Mouse (Mus musculus) liver, postnatal 0 days (tissue): ENCODE results near the gene Leng9. TPM values are rescaled to one million over a fixed set of nuclear protein-coding genes. Genes with fewer than 3 reads are reported as not detected.

Experiments
- ATAC-seq: fragments of 200-750 bp; cut with Nextera tagmentation; 2 replicates; pipeline ENCODE4 v1.8.0; 2017; ENCODE audit warnings: mild to moderate bottlenecking, moderate library complexity
- DNase-seq: peaks from one replicate; pipeline ENCODE4 v3.0.0-alpha.2; 2016
- H3K27ac ChIP-seq: fragments of 300-500 bp; sonication (generic); 2 replicates; pipeline ENCODE4 v1.5.1; 2014; ENCODE audit warnings: antibody characterized with exemption, moderate library complexity, mild to moderate bottlenecking, low read depth
- H3K27me3 ChIP-seq: fragments of 300-500 bp; sonication (generic); 2 replicates; pipeline ENCODE4 v1.6.1; 2014; ENCODE audit warnings: low read length, control low read depth, mixed read lengths; ENCODE audit not compliant: insufficient read depth
- H3K36me3 ChIP-seq: fragments of 300-500 bp; sonication (generic); replicated peaks from 2 replicates; pipeline ENCODE4 v1.6.1; 2014; ENCODE audit warnings: mild to moderate bottlenecking, control low read depth, low read length, moderate library complexity, mixed read lengths; ENCODE audit not compliant: insufficient read depth
- H3K4me1 ChIP-seq: fragments of 300-500 bp; sonication (generic); 2 replicates; pipeline ENCODE4 v1.6.1; 2014; ENCODE audit warnings: antibody characterized with exemption, mild to moderate bottlenecking, control low read depth; ENCODE audit not compliant: insufficient read depth
- H3K4me2 ChIP-seq: fragments of 300-500 bp; sonication (generic); 2 replicates; pipeline ENCODE4 v1.6.1; 2014; ENCODE audit warnings: low read depth, mild to moderate bottlenecking, low read length, moderate library complexity, mixed read lengths
- H3K4me3 ChIP-seq: fragments of 300-500 bp; sonication (generic); 2 replicates; pipeline ENCODE4 v1.5.1; 2014; ENCODE audit warnings: low read depth, low read length
- H3K9ac ChIP-seq: fragments of 300-500 bp; sonication (generic); replicated peaks from 2 replicates; pipeline ENCODE4 v1.6.1; 2014; ENCODE audit warnings: mild to moderate bottlenecking, moderate library complexity
- H3K9me3 ChIP-seq: fragments of 300-500 bp; sonication (generic); 2 replicates; pipeline ENCODE4 v1.6.1; 2016; ENCODE audit warnings: mild to moderate bottlenecking, control low read depth, low read length, mixed read lengths
- CTCF ChIP-seq: sonication (generic); IDR thresholded peaks from 2 replicates; pipeline ENCODE4 v1.5.1; 2016; ENCODE audit warnings: antibody characterized with exemption, low read depth
- EP300 ChIP-seq: IDR thresholded peaks from 2 replicates; pipeline ENCODE4 v1.6.1; 2016; ENCODE audit warnings: antibody characterized with exemption, low read depth, mild to moderate bottlenecking
- whole genome bisulfite sequencing: fragments of 180-500 bp; shearing (Covaris S2); extraction: QIAGEN DNeasy Blood & Tissue Kit; methylation state at CpG from one replicate; pipeline ENCODE4 v1.1.7; 2014; ENCODE audit not compliant: insufficient replicate concordance; 5-methylcytosine and 5-hydroxymethylcytosine counted together
- polyA plus RNA-seq: library from polyadenylated mRNA; unstranded; fragments of >200 nt; fragmentation: Nextera tagmentation; extraction: Ambion mirVana; gene quantifications from 2 replicates; pipeline ENCODE4 v1.2.1, GENCODE M21; 2015

Gene Leng9
- polyA plus RNA-seq, 1 experiment from 2014 or later, result 2.8 TPM

DNA sequence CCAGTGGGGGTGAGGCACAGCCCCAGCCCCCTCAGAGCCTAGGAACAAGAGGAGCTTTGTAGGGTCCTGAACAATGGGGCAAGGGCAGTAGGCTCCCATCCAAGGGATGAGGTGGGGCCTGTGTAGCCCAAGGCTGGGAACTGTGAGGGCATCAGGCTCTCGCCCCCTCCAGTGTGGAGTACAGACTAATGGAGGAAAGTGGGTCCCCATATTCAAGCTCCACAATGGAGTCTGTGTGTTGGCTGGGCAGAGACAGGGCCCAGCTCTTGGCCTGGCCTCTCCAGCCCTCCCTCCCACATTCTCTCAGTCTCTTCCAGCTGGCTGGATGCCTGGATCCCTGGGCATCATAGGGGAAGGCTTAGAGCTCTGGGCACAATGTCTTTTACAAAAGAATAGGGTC, 26.4 kb downstream of the Leng9 start:
- H3K4me2 ChIP-seq, result no peak overlapping the region
- no peak overlapping the region for H3K4me3 ChIP-seq
- no peaks in the 10 kb centered on the region for H3K9me3 ChIP-seq
- H3K36me3 ChIP-seq, result no peaks in the 10 kb centered on the region
- WGBS, result 67% methylated on average over 1 of the region's 1 CpGs
- ATAC-seq (no peak), DNase-seq (no peak)
- H3K27ac ChIP-seq, result no peak overlapping the region
- TF ChIP-seq EP300, result no peak
- TF ChIP-seq CTCF, result no peak
- H3K27me3 ChIP-seq, result peaks cover 18% of the 10 kb centered on the region
- no peak overlapping the region for H3K9ac ChIP-seq
- peaks cover 4% of the 10 kb centered on the region; the same call in 1 of the 2 replicates for H3K4me1 ChIP-seq

DNA sequence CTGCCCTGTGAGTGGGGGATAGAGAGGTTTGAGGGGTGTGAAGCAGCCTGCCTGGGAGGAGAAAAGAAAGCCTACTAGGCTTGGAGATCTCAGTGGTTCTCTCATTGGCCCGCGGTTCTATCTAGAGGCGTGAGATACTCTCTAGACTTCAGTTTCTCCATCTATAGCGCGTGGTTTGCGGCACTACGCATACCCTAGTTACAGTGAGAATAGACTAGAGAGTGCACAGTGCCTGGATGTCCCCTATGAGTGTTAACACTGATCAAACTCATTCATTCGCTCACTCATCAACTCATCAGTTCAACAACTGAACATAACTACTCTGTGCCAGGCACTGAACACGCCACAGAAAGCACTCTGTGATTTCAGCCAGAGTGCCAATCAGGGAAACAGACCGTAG, 27.4 kb downstream of the Leng9 start:
- H3K36me3 ChIP-seq, result no peaks in the 10 kb centered on the region
- TF ChIP-seq EP300, result no peak
- no peak for TF ChIP-seq CTCF
- H3K4me3 ChIP-seq, result no peak overlapping the region
- no peaks in the 10 kb centered on the region for H3K9me3 ChIP-seq
- no peak overlapping the region for H3K9ac ChIP-seq
- 80% methylated on average over 10 of the region's 10 CpGs for WGBS
- ATAC-seq (no peak), DNase-seq (no peak)
- H3K4me2 ChIP-seq, result no peak overlapping the region
- peaks cover 4% of the 10 kb centered on the region; the same call in 1 of the 2 replicates for H3K4me1 ChIP-seq
- H3K27me3 ChIP-seq, result peaks cover 21% of the 10 kb centered on the region
- H3K27ac ChIP-seq, result no peak overlapping the region

- no peak overlapping the region for H3K4me2 ChIP-seq
- ATAC-seq (no peak), DNase-seq (no peak)
- TF ChIP-seq CTCF (no peak), EP300 (no peak)
- 41% methylated on average over 11 of the region's 11 CpGs for WGBS
- H3K9me3 ChIP-seq, result no peaks in the 10 kb centered on the region
- no peak overlapping the region for H3K9ac ChIP-seq
- H3K27ac ChIP-seq, result no peak overlapping the region
- H3K4me3 ChIP-seq, result no peak overlapping the region
- H3K4me1 ChIP-seq, result peaks cover 4% of the 10 kb centered on the region; the same call in 1 of the 2 replicates
- no peaks in the 10 kb centered on the region for H3K36me3 ChIP-seq
- H3K27me3 ChIP-seq, result peaks cover 26% of the 10 kb centered on the region
These were observed 28.0 kb downstream of the Leng9 start for GRCm38 (mm10) chr7:4122076-4122768.

GRCm38 (mm10) chr7:4119976-4120921, 29.9 kb downstream of the Leng9 start:
- TF ChIP-seq EP300, result no peak
- TF ChIP-seq CTCF, result no peak
- Histone ChIP-seq H3K27ac (no peak overlapping the region), H3K4me2 (no peak overlapping the region), H3K4me1 (peaks cover 4% of the 10 kb centered on the region; the same call in 1 of the 2 replicates), H3K36me3 (no peaks in the 10 kb centered on the region), H3K9ac (no peak overlapping the region), H3K27me3 (peaks cover 26% of the 10 kb centered on the region), H3K4me3 (0 out of 2 replicates have a peak overlapping the region, but pooled peaks have one; percentile 25), H3K9me3 (no peaks in the 10 kb centered on the region)
- 30% methylated on average over 17 of the region's 19 CpGs for WGBS
- ATAC-seq, result no peak
- DNase-seq, result no peak

GRCm38 (mm10) chr7:4119344-4119902, 30.8 kb downstream of the Leng9 start, which contains the start of gene Ttyh1:
Gene Ttyh1 (plus strand): TSS chr7:4119408.
- no peak; the same call in 1 of the 2 replicates for ATAC-seq

More at GRCm38 (mm10) chr7:4119344-4119902, 30.8 kb downstream of the Leng9 start, which contains the start of gene Ttyh1:
- no peak within 1 kb of the TSS for H3K27ac ChIP-seq
- peak within 1 kb of the TSS; percentile 25; the same call in 1 of the 2 replicates for H3K4me3 ChIP-seq
- peaks cover 26% of the 10 kb centered on the region for H3K27me3 ChIP-seq
- peak; percentile 61 for TF ChIP-seq CTCF
- TF ChIP-seq EP300, result no peak
- DNase-seq, result no peak
- no peaks in the 10 kb centered on the region for H3K36me3 ChIP-seq
- peak within 1 kb of the TSS; percentile 58 for H3K4me2 ChIP-seq
- no peak within 1 kb of the TSS for H3K9ac ChIP-seq
- H3K9me3 ChIP-seq, result no peaks in the 10 kb centered on the region
- 5% methylated on average over 25 of the region's 37 CpGs for WGBS
- H3K4me1 ChIP-seq, result peaks cover 4% of the 10 kb centered on the region; the same call in 1 of the 2 replicates
